Mouse (Mus musculus) ES-Bruce4 (cell line): ENCODE data around the gene Foxb1. TPM values are rescaled to one million over a fixed set of nuclear protein-coding genes. Genes with fewer than 3 reads are reported as not detected.

Experiments
- H3K27ac ChIP-seq: 2 replicates; pipeline ENCODE4 v1.5.1; 2012; ENCODE audit warnings: low read length, inconsistent platforms; ENCODE audit not compliant: insufficient read depth
- H3K27me3 ChIP-seq: 2 replicates; pipeline ENCODE4 v1.6.1; 2012; ENCODE audit warnings: mild to moderate bottlenecking, low read length, inconsistent platforms; ENCODE audit not compliant: control insufficient read depth, poor library complexity, insufficient read depth, severe bottlenecking
- H3K36me3 ChIP-seq: 2 replicates; pipeline ENCODE4 v1.6.1; 2012; ENCODE audit warnings: inconsistent platforms, mild to moderate bottlenecking, low read length, moderate library complexity; ENCODE audit not compliant: control insufficient read depth, poor library complexity, insufficient read depth, severe bottlenecking
- H3K4me1 ChIP-seq: one replicate; pipeline ENCODE4 v1.8.1; 2011; ENCODE audit warnings: low read length; ENCODE audit not compliant: control insufficient read depth, insufficient read depth
- H3K4me3 ChIP-seq: 2 replicates; pipeline ENCODE4 v1.5.1; 2011; ENCODE audit warnings: low read depth, mild to moderate bottlenecking, low read length
- H3K9ac ChIP-seq: 2 replicates; pipeline ENCODE4 v1.6.1; 2012; ENCODE audit warnings: low read depth, mild to moderate bottlenecking, inconsistent platforms; ENCODE audit not compliant: poor library complexity, severe bottlenecking
- H3K9me3 ChIP-seq: replicated peaks from 2 replicates; pipeline ENCODE4 v1.6.1; 2012; ENCODE audit warnings: mild to moderate bottlenecking, low read length, inconsistent platforms; ENCODE audit not compliant: control insufficient read depth, poor library complexity, insufficient read depth, severe bottlenecking
- CTCF ChIP-seq: IDR thresholded peaks from one replicate; pipeline ENCODE4 v1.8.1; 2011; ENCODE audit warnings: low read depth, low read length
- EP300 ChIP-seq: IDR thresholded peaks from 2 replicates; pipeline ENCODE4 v1.6.1; 2011; ENCODE audit warnings: low read depth, low read length; ENCODE audit not compliant: insufficient read depth
- POLR2A ChIP-seq: IDR thresholded peaks from one replicate; pipeline ENCODE4 v1.8.1; 2011; ENCODE audit warnings: low read length; ENCODE audit not compliant: insufficient read depth
- polyA plus RNA-seq: library from polyadenylated mRNA; stranded (reverse); fragments of >200 nt; gene quantifications from 2 replicates; pipeline ENCODE4 v1.2.4, GENCODE M21; 2011; ENCODE audit warnings: low read depth; ENCODE audit not compliant: missing spikeins, insufficient read depth, insufficient read length

Foxb1 gene
- polyA plus RNA-seq, 1 experiment = 0.60 TPM

DNA sequence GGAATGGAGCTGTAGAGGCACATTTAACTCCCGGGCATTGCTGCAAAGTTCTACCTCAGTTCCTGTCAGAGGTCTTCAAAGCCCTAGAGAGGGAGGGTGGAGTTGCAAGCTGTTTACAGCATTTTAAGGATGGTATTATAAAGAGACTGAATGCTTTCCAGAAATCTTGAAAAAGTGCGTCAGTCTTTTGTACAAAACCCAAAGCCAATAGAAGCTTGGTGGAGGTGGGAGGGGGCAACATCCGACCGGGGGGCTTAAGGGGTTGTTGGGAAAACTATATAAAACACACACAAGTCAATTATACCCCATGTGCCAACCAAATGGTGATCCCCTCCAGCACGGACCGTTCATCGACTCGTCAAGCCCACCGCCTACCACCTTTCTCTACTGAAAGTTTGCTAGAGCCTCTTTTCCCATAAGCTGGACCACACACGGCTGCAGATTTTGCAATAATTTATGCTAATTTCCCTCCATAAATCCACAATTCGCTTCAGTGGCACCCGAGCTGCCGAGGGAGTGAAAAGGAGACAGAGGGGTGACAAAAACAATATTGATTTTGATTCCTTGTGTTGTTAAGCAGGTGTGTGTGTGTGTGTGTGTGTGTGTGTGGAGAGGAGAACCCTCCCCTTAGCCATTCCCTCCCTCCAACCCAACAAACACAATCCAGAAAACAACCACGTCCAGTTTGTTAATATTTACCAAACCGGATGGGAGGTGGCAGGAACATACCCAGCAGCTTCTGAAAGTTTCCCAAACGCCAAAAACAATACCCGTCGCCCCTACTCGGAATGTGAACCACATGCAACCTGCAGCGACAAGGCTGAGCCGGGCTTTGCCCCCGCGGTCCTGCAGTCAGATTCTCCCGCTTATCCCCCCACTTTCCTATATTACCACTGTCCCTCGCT is 3.2 kb upstream of the Foxb1 start:
- Histone ChIP-seq H3K4me1 (no peaks in the 10 kb centered on the region), H3K9me3 (no peaks in the 10 kb centered on the region), H3K27me3 (peaks cover 57% of the 10 kb centered on the region), H3K27ac (no peak overlapping the region), H3K36me3 (no peaks in the 10 kb centered on the region), H3K4me3 (peak overlapping the region; percentile 6; the same call in 1 of the 2 replicates), H3K9ac (no peak overlapping the region)
- TF ChIP-seq CTCF = no peak
- TF ChIP-seq EP300 = no peak
- no peak for TF ChIP-seq POLR2A

DNA sequence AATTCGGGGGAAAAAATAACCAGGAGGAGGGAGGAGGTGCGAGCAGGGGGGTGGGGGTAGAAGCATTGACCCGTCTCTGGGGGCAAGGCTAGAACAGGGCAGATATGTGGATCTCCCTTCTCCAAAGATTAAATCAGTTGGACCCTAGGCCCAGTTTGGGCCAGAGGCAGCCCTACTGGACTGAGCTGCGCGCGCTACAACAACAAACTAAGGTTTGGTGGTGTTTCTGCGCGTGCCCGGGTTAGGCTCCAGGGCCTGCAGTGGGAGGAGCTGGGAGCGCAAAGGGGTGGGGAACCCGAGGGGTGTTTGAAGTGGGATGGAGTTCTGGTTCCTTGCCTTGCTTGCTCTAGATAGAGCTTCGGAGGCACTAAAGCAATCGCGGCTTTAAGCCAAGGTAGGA is 2.0 kb upstream of the Foxb1 start:
- Histone ChIP-seq H3K4me3 (no peak overlapping the region), H3K9ac (no peak overlapping the region), H3K9me3 (no peaks in the 10 kb centered on the region), H3K4me1 (no peaks in the 10 kb centered on the region), H3K27me3 (peaks cover 54% of the 10 kb centered on the region), H3K36me3 (no peaks in the 10 kb centered on the region), H3K27ac (no peak overlapping the region)
- TF ChIP-seq CTCF = no peak
- TF ChIP-seq EP300 = no peak
- no peak for TF ChIP-seq POLR2A

DNA sequence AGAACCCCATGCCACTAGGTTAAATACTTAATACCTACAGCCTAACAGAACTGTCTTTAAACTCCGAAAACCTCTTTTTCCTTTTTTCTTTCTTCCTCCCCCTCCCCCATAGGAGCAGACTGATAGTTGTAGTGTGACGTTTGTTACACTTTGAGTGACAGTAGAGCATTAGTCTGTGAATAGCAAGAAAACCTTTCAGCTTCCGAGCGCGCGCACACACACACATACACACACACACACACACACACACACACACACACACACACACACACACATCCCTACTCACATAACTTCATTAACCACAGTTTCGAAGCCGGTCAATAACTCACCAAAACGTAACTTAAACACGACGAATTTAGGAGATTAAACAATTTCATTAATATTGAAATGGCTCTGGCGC is 1.5 kb upstream of the Foxb1 start:
- H3K9me3 ChIP-seq = no peaks in the 10 kb centered on the region
- H3K4me1 ChIP-seq = no peaks in the 10 kb centered on the region
- TF ChIP-seq CTCF (no peak), EP300 (no peak), POLR2A (no peak)
- peaks cover 50% of the 10 kb centered on the region for H3K27me3 ChIP-seq
- no peak overlapping the region for H3K9ac ChIP-seq
- no peaks in the 10 kb centered on the region for H3K36me3 ChIP-seq
- H3K4me3 ChIP-seq = no peak overlapping the region
- no peak overlapping the region for H3K27ac ChIP-seq

DNA sequence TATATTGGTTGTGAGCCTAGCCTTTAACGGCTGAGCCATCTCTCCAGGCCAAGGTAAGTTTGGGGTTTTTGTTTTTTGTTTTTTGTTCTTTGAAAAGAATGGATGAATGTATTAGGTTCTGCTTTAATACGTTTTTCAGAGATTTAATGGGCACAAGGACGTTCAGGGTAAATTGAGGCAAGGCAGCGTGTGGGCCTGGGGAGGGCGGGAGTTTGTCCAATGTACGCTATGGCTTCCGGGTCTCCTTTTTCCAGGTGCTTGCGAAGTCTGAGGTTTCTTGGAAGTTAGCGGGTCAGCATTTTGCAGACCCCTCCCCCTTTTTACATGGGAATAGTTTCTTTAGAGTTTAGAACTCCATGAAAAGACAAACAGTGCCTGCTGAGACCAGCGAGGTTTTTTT is 829 bp upstream of the Foxb1 start:
- Histone ChIP-seq H3K27ac (no peak overlapping the region), H3K27me3 (peaks cover 52% of the 10 kb centered on the region), H3K4me3 (no peak overlapping the region), H3K9ac (no peak overlapping the region), H3K36me3 (no peaks in the 10 kb centered on the region), H3K9me3 (no peaks in the 10 kb centered on the region), H3K4me1 (no peaks in the 10 kb centered on the region)
- no peak for TF ChIP-seq CTCF
- TF ChIP-seq EP300 = no peak
- TF ChIP-seq POLR2A = no peak

DNA sequence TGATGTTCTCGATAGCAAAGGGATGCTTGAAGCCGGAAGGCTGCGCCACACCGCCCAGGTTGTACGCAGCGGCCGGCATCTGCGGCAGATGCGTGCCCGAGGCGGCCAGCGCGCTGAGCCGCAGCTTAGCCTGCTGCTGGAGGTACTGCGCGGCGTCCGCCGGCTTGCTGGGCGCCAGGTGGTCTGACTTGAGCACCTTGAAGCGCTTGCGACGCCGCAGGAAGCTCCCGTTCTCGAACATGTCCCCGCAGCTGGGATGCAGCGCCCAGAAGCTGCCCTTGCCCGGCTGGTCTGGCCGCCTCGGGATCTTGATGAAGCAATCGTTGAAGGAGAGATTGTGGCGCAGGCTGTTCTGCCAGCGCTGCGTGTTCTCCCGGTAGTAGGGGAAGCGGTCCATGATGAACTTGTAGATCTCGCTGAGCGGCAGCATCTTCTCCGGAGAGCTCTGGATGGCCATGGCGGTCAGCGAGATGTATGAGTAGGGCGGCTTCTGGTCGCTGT is 969 bp downstream of the Foxb1 start:
- Histone ChIP-seq H3K36me3 (no peaks in the 10 kb centered on the region), H3K4me3 (peak overlapping the region; percentile 48), H3K27ac (no peak overlapping the region), H3K27me3 (peaks cover 40% of the 10 kb centered on the region), H3K4me1 (no peaks in the 10 kb centered on the region), H3K9me3 (no peaks in the 10 kb centered on the region), H3K9ac (no peak overlapping the region)
- TF ChIP-seq EP300 = no peak
- no peak for TF ChIP-seq CTCF
- TF ChIP-seq POLR2A = no peak

DNA sequence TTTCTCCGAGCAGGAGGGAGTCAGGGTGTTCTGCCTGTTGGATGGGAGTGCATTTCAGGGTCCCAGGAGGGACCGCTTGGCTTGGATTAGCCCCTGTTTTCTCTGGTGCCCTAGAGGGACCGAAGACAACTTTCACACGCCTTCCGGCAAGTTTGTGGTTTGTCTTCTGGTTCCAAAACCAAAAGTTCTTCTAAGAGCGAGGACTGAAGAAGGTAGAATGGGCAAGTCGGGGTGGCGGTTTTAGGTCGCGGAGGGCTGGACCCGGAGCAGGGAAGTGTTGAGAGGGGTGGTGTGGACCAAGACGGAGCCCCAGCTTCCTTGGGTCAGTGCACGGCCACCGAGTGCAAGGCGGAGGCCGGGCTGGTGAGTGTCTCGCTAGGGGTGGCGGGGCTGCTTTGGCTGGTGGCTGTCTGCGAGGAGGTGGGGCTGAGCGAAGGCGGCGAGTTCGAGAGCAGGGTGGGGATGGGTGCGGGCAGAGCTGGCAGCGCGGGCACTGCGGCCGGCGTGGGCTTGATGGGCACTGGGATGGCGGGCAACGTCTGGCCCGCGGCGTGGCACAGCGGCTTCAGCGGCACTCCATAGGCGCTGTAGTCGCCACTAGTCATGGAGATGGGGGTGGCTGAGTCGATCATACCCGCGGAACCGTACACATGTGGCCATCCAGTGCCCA is 1.7 kb downstream of the Foxb1 start:
- TF ChIP-seq POLR2A (no peak), EP300 (no peak), CTCF (no peak)
- Histone ChIP-seq H3K36me3 (no peaks in the 10 kb centered on the region), H3K4me3 (peak overlapping the region; percentile 48), H3K27me3 (peaks cover 37% of the 10 kb centered on the region), H3K27ac (no peak overlapping the region), H3K9ac (no peak overlapping the region), H3K9me3 (no peaks in the 10 kb centered on the region), H3K4me1 (no peaks in the 10 kb centered on the region)
